In genomic region chr9:59144256-59144800, GRCm38 (mm10) we compare ENCODE assay signal across 25 mouse cellular contexts.
A peak's percentile ranks its signal among the peaks of the same experiment; 100 is the strongest.
DNase-seq lines count a peak whose midpoint lies in the region; ATAC-seq and TF ChIP-seq lines count a peak whose summit lies in the region.
"Had no signal": no experiment of that assay in that cellular context is flagged by ENCODE, and none has a peak within 500 bp of the region (broad histone marks: within the 10 kb centered on the region; RNA-seq: fewer than 3 reads in every experiment).

No protein-coding gene starts in this region.

- no peak for TF ChIP-seq EP300 in stomach, postnatal 0 days (optimal IDR thresholded peaks at IDR 0.05)

- H3K27me3 ChIP-seq in midbrain, postnatal 0 days (ENCODE audit: insufficient read depth, low read length): no peaks in the 10 kb centered on the region
- no peaks in the 10 kb centered on the region for H3K27me3 ChIP-seq in midbrain, embryonic 13.5 days
- H3K27me3 ChIP-seq in stomach, postnatal 0 days (ENCODE audit: control insufficient read depth, insufficient read depth, low read length): no peaks in the 10 kb centered on the region
- H3K27me3 ChIP-seq: embryonic facial prominence, embryonic 13.5 days; forebrain, embryonic 12.5 days; forebrain, embryonic 15.5 days; heart, embryonic 13.5 days; hindbrain, embryonic 12.5 days had no signal

- intact Hi-C loops in heart, postnatal 10 days (cut with DNase I): no loop called here

- WGBS in midbrain, postnatal 0 days: 76% methylated on average over 3 of the region's 3 CpGs
- WGBS in midbrain, embryonic 13.5 days: 74% methylated on average over 3 of the region's 3 CpGs
- WGBS in stomach, postnatal 0 days: 74% methylated on average over 3 of the region's 3 CpGs

- peak; percentile 55 for DNase-seq in heart, adult 11 months
- no peak for DNase-seq in heart, postnatal 10 days
- DNase-seq in midbrain, postnatal 0 days (ENCODE audit: low spot score): peak; percentile 64
- DNase-seq in stomach, postnatal 0 days (ENCODE audit: low spot score): no peak
- DNase-seq in adrenal gland, postnatal 4 days (ENCODE audit: low spot score in 2 of 2): no peak
- DNase-seq: adrenal gland, adult 8-10 months; adrenal gland, postnatal 25 days; cerebellum, adult 11-12 months; cerebellum, adult 9-10 months; cerebellum, postnatal 36 days; embryo, embryonic 11 days; gastrocnemius, postnatal 25 days; heart, adult 2 months had no signal

- H3K9me3 ChIP-seq in midbrain, postnatal 0 days (ENCODE audit: low read length): no peaks in the 10 kb centered on the region
- no peaks in the 10 kb centered on the region for H3K9me3 ChIP-seq in midbrain, embryonic 13.5 days
- H3K9me3 ChIP-seq in stomach, postnatal 0 days (ENCODE audit: control insufficient read depth, low read length): no peaks in the 10 kb centered on the region
- H3K9me3 ChIP-seq: embryonic facial prominence, embryonic 10.5 days; embryonic facial prominence, embryonic 13.5 days; forebrain, embryonic 12.5 days; forebrain, embryonic 15.5 days; heart, embryonic 10.5 days; heart, embryonic 13.5 days; hindbrain, embryonic 12.5 days had no signal

- no peak for ATAC-seq in midbrain, postnatal 0 days (ENCODE audit: low FRiP score)
- no peak for ATAC-seq in midbrain, embryonic 13.5 days
- 0 out of 2 replicates have a peak, but pooled peaks have one; percentile 32 for ATAC-seq in stomach, postnatal 0 days (ENCODE audit: low FRiP score, low TSS enrichment)
- ATAC-seq: CD4-positive, CD25-positive, alpha-beta regulatory T cell, adult 4 months; forebrain, embryonic 15.5 days; hindbrain, embryonic 16.5 days; inflammation-experienced regulatory T-cells, adult 6 months had no signal

- no peak overlapping the region for H3K27ac ChIP-seq in midbrain, postnatal 0 days (ENCODE audit: low read depth, low read length)
- no peak overlapping the region for H3K27ac ChIP-seq in midbrain, embryonic 13.5 days
- H3K27ac ChIP-seq in stomach, postnatal 0 days (replicated peaks): no peak overlapping the region
- H3K27ac ChIP-seq: embryonic facial prominence, embryonic 10.5 days; embryonic facial prominence, embryonic 13.5 days; forebrain, embryonic 12.5 days; forebrain, embryonic 15.5 days; heart, adult 2 months; heart, embryonic 10.5 days; heart, embryonic 13.5 days; hindbrain, embryonic 12.5 days had no signal

- TF ChIP-seq CTCF in midbrain, postnatal 0 days (IDR thresholded peaks at IDR 0.05): no peak
- TF ChIP-seq CTCF in stomach, postnatal 0 days (IDR thresholded peaks at IDR 0.05; ENCODE audit: low read depth): no peak

- H3K4me2 ChIP-seq in midbrain, postnatal 0 days (ENCODE audit: low read depth, low read length, poor library complexity, severe bottlenecking): no peak overlapping the region
- no peak overlapping the region for H3K4me2 ChIP-seq in midbrain, embryonic 13.5 days (replicated peaks)
- H3K4me2 ChIP-seq in stomach, postnatal 0 days (replicated peaks; ENCODE audit: low read depth): no peak overlapping the region
- H3K4me2 ChIP-seq: embryonic facial prominence, embryonic 13.5 days; forebrain, embryonic 12.5 days; forebrain, embryonic 15.5 days; heart, embryonic 13.5 days; hindbrain, embryonic 12.5 days had no signal

- no peak overlapping the region for H3K9ac ChIP-seq in midbrain, postnatal 0 days (replicated peaks; ENCODE audit: low read length, poor library complexity, severe bottlenecking)
- no peak overlapping the region for H3K9ac ChIP-seq in midbrain, embryonic 13.5 days (replicated peaks)
- no peak overlapping the region for H3K9ac ChIP-seq in stomach, postnatal 0 days (ENCODE audit: low read length)
- H3K9ac ChIP-seq: embryonic facial prominence, embryonic 13.5 days; forebrain, embryonic 12.5 days; forebrain, embryonic 15.5 days; heart, embryonic 13.5 days; hindbrain, embryonic 12.5 days had no signal

- no peak overlapping the region for H3K4me3 ChIP-seq in midbrain, postnatal 0 days (ENCODE audit: low read depth, low read length)
- H3K4me3 ChIP-seq in midbrain, embryonic 13.5 days (replicated peaks): no peak overlapping the region
- no peak overlapping the region for H3K4me3 ChIP-seq in stomach, postnatal 0 days (ENCODE audit: low read depth, low read length)
- H3K4me3 ChIP-seq: embryonic facial prominence, embryonic 10.5 days; embryonic facial prominence, embryonic 13.5 days; erythroblast, embryonic 14.5 days; forebrain, embryonic 12.5 days; forebrain, embryonic 15.5 days; heart, adult 2 months; heart, embryonic 10.5 days; heart, embryonic 13.5 days; hindbrain, embryonic 12.5 days had no signal

- no peaks in the 10 kb centered on the region for H3K36me3 ChIP-seq in midbrain, postnatal 0 days (ENCODE audit: insufficient read depth, low read length)
- H3K36me3 ChIP-seq in midbrain, embryonic 13.5 days: no peaks in the 10 kb centered on the region
- no peaks in the 10 kb centered on the region for H3K36me3 ChIP-seq in stomach, postnatal 0 days (ENCODE audit: control insufficient read depth, insufficient read depth, low read length)
- H3K36me3 ChIP-seq: embryonic facial prominence, embryonic 10.5 days; embryonic facial prominence, embryonic 13.5 days; forebrain, embryonic 12.5 days; forebrain, embryonic 15.5 days; heart, embryonic 10.5 days; heart, embryonic 13.5 days; hindbrain, embryonic 12.5 days had no signal

- no peaks in the 10 kb centered on the region for H3K4me1 ChIP-seq in midbrain, postnatal 0 days (ENCODE audit: insufficient read depth, low read length)
- H3K4me1 ChIP-seq in midbrain, embryonic 13.5 days (replicated peaks): no peaks in the 10 kb centered on the region
- H3K4me1 ChIP-seq in stomach, postnatal 0 days (replicated peaks; ENCODE audit: control insufficient read depth, insufficient read depth): no peaks in the 10 kb centered on the region
- H3K4me1 ChIP-seq: embryonic facial prominence, embryonic 10.5 days; embryonic facial prominence, embryonic 13.5 days; forebrain, embryonic 12.5 days; forebrain, embryonic 15.5 days; heart, embryonic 10.5 days; heart, embryonic 13.5 days; hindbrain, embryonic 12.5 days had no signal

Comparison
In these comparisons a context has a peak if more than half of its experiments do, and no peak if none do; other contexts are left out.
1. DNase-seq: peak in heart, adult 11 months (single experiment) and midbrain, postnatal 0 days (single experiment); none in heart, postnatal 10 days (0 of 2), stomach, postnatal 0 days (single experiment) and adrenal gland, postnatal 4 days (0 of 2).